Mouse (Mus musculus) lung, embryonic 16.5 days (tissue): Measurements from ENCODE around the gene Ilf3. TPM values are rescaled to one million over a fixed set of nuclear protein-coding genes. Genes with fewer than 3 reads are reported as not detected.

Source experiments
- ATAC-seq: fragments of 200-750 bp; cut with Nextera tagmentation; 2 replicates; pipeline ENCODE4 v1.8.0; 2017; ENCODE audit warnings: low read depth, mild to moderate bottlenecking, moderate library complexity
- H3K27ac ChIP-seq: fragments of 300-500 bp; sonication (generic); 2 replicates; pipeline ENCODE4 v1.5.1; 2014; ENCODE audit warnings: mild to moderate bottlenecking, control low read depth, low read length
- H3K27me3 ChIP-seq: fragments of 300-500 bp; sonication (generic); 2 replicates; pipeline ENCODE4 v1.6.1; 2014; ENCODE audit warnings: low read depth, low read length, mixed read lengths; ENCODE audit not compliant: control insufficient read depth, insufficient read depth
- H3K36me3 ChIP-seq: fragments of 300-500 bp; sonication (generic); 2 replicates; pipeline ENCODE4 v1.6.1; 2014; ENCODE audit warnings: low read length; ENCODE audit not compliant: control insufficient read depth, insufficient read depth
- H3K4me1 ChIP-seq: fragments of 300-500 bp; sonication (generic); replicated peaks from 2 replicates; pipeline ENCODE4 v1.6.1; 2014; ENCODE audit warnings: low read length, mixed read lengths; ENCODE audit not compliant: control insufficient read depth, insufficient read depth
- H3K4me2 ChIP-seq: fragments of 300-500 bp; sonication (generic); 2 replicates; pipeline ENCODE4 v1.6.1; 2014; ENCODE audit warnings: low read depth, low read length, control low read depth
- H3K4me3 ChIP-seq: fragments of 300-500 bp; sonication (generic); 2 replicates; pipeline ENCODE4 v1.5.1; 2014; ENCODE audit warnings: mild to moderate bottlenecking, low read length, control low read depth
- H3K9ac ChIP-seq: fragments of 300-500 bp; sonication (generic); 2 replicates; pipeline ENCODE4 v1.6.1; 2014; ENCODE audit warnings: low read length, control low read depth
- H3K9me3 ChIP-seq: fragments of 300-500 bp; sonication (generic); 2 replicates; pipeline ENCODE4 v1.6.1; 2016; ENCODE audit warnings: low read length; ENCODE audit not compliant: control insufficient read depth
- WGBS: fragments of 180-500 bp; shearing (Covaris S2); extraction: QIAGEN DNeasy Blood & Tissue Kit; methylation state at CpG from one replicate; pipeline ENCODE4 v1.1.7; 2014; 5-methylcytosine and 5-hydroxymethylcytosine counted together
- polyA plus RNA-seq: library from polyadenylated mRNA; unstranded; fragments of >200 nt; fragmentation: Nextera tagmentation; extraction: Ambion mirVana; gene quantifications from 2 replicates; pipeline ENCODE4 v1.2.1, GENCODE M21; 2015

The Ilf3 gene
- polyA plus RNA-seq, 1 experiment from 2014 or later = 168 TPM

DNA sequence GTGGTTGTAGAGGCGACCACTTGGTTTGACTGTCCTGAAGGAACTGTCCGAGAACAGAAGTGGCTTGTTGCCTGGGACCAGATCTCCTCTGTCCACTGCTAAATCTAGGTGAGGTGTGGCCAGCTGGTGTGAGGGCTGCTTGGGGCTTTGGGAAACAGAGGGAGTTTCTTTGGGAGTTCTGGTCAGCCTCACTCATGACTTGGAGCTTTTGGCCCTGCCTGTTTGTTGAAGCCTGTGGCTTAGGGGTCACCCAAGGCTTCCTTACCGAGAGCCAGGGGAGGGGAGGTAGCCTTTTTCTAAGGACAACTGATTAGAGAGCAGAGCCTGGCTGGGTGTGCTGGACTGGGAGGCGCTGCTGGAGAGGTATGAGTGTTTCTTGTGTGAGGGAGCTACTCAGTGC, 32.3 kb upstream of the Ilf3 start:
- Histone ChIP-seq H3K27me3 (no peaks in the 10 kb centered on the region), H3K9me3 (no peaks in the 10 kb centered on the region), H3K9ac (0 out of 2 replicates have a peak overlapping the region, but pooled peaks have one; percentile 34), H3K36me3 (no peaks in the 10 kb centered on the region; the same call in 1 of the 2 replicates), H3K27ac (no peak overlapping the region), H3K4me2 (no peak overlapping the region), H3K4me1 (peaks cover 28% of the 10 kb centered on the region), H3K4me3 (no peak overlapping the region)
- ATAC-seq = no peak
- 63% methylated on average over 4 of the region's 4 CpGs for WGBS

- Histone ChIP-seq H3K4me1 (peaks cover 27% of the 10 kb centered on the region), H3K9me3 (no peaks in the 10 kb centered on the region), H3K4me3 (no peak overlapping the region), H3K4me2 (no peak overlapping the region), H3K9ac (no peak overlapping the region), H3K36me3 (no peaks in the 10 kb centered on the region; the same call in 1 of the 2 replicates), H3K27me3 (no peaks in the 10 kb centered on the region), H3K27ac (no peak overlapping the region)
- 64% methylated on average over 8 of the region's 8 CpGs for WGBS
- no peak for ATAC-seq
Observed at GRCm38 (mm10) chr9:21336491-21336890, 31.2 kb upstream of the Ilf3 start.

- H3K27me3 ChIP-seq = no peaks in the 10 kb centered on the region
- peak overlapping the region; percentile 82 for H3K27ac ChIP-seq
- 30% methylated on average over 20 of the region's 20 CpGs for WGBS
- peak overlapping the region; percentile 69 for H3K9ac ChIP-seq
- H3K36me3 ChIP-seq = peaks cover 9% of the 10 kb centered on the region
- peaks cover 21% of the 10 kb centered on the region for H3K4me1 ChIP-seq
- peak overlapping the region; percentile 52 for H3K4me2 ChIP-seq
- ATAC-seq = peak; percentile 92
- no peaks in the 10 kb centered on the region for H3K9me3 ChIP-seq
- H3K4me3 ChIP-seq = peak overlapping the region; percentile 56
Observed at GRCm38 (mm10) chr9:21337652-21338051, 30.0 kb upstream of the Ilf3 start.

GRCm38 (mm10) chr9:21340411-21340810, 27.3 kb upstream of the Ilf3 start:
- no peaks in the 10 kb centered on the region for H3K27me3 ChIP-seq

GRCm38 (mm10) chr9:21346627-21347365, 20.9 kb upstream of the Ilf3 start:
- Histone ChIP-seq H3K27me3 (no peaks in the 10 kb centered on the region), H3K4me2 (no peak overlapping the region), H3K27ac (no peak overlapping the region), H3K9ac (no peak overlapping the region), H3K4me1 (no peaks in the 10 kb centered on the region), H3K9me3 (no peaks in the 10 kb centered on the region), H3K4me3 (no peak overlapping the region), H3K36me3 (peaks cover 56% of the 10 kb centered on the region)
- 67% methylated on average over 16 of the region's 16 CpGs for WGBS
- ATAC-seq = no peak

More at GRCm38 (mm10) chr9:21340411-21340810, 27.3 kb upstream of the Ilf3 start:
- H3K4me3 ChIP-seq = no peak overlapping the region
- H3K9ac ChIP-seq = no peak overlapping the region
- peak; percentile 24; the same call in 1 of the 2 replicates for ATAC-seq
- H3K27ac ChIP-seq = peak overlapping the region; percentile 43; the same call in 1 of the 2 replicates
- no peaks in the 10 kb centered on the region for H3K9me3 ChIP-seq
- 33% methylated on average over 4 of the region's 4 CpGs for WGBS
- H3K4me1 ChIP-seq = peaks cover 6% of the 10 kb centered on the region; the same call in 1 of the 2 replicates
- 0 out of 2 replicates have a peak overlapping the region, but pooled peaks have one; percentile 22 for H3K4me2 ChIP-seq
- peaks cover 21% of the 10 kb centered on the region for H3K36me3 ChIP-seq

- no peak overlapping the region for H3K27ac ChIP-seq
- no peak overlapping the region for H3K4me2 ChIP-seq
- peaks cover 44% of the 10 kb centered on the region for H3K36me3 ChIP-seq
- no peaks in the 10 kb centered on the region for H3K9me3 ChIP-seq
- 79% methylated on average over 3 of the region's 3 CpGs for WGBS
- H3K27me3 ChIP-seq = no peaks in the 10 kb centered on the region
- H3K4me3 ChIP-seq = no peak overlapping the region
- H3K9ac ChIP-seq = no peak overlapping the region
- no peak for ATAC-seq
- H3K4me1 ChIP-seq = peaks cover 4% of the 10 kb centered on the region
Observed at GRCm38 (mm10) chr9:21348152-21348551, 19.5 kb upstream of the Ilf3 start.

GRCm38 (mm10) chr9:21351178-21351577, 16.5 kb upstream of the Ilf3 start:
- Histone ChIP-seq H3K4me1 (peaks cover 7% of the 10 kb centered on the region), H3K36me3 (peaks cover 37% of the 10 kb centered on the region), H3K4me2 (no peak overlapping the region), H3K4me3 (no peak overlapping the region), H3K27me3 (no peaks in the 10 kb centered on the region), H3K9me3 (no peaks in the 10 kb centered on the region), H3K9ac (no peak overlapping the region), H3K27ac (no peak overlapping the region)
- 79% methylated on average over 7 of the region's 7 CpGs for WGBS
- ATAC-seq = no peak

DNA sequence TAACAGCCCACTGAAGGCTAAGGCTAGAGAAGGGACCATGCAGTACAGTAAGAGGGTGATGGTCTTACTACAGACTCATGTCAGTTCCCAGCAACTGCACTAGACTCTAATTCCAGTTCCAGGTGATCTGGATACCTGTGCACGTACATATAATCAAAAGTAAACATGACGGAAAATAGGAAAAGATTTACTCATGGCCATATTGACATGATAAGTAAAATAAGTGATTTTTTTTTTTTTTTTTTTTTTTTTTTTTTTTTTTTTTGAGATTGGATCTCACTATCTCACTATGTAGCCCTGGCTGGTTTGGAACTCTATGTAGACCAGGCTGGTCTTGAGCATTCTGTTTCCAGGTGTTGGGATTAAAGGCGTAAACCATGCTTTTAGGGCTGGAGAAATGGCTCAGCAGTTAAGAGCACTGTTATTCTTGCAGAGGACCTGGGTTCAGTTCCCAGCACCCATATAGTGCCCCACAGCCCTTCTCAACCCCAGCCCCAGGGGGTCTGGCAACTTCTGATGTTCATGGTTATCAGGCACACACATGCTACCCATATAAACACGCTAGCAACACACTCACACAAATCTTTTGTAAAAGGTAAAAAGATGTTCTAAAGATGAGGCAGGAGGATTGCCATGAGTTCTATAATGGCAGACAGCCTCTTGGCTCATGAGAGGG, 15.8 kb upstream of the Ilf3 start:
- Histone ChIP-seq H3K27me3 (no peaks in the 10 kb centered on the region), H3K36me3 (peaks cover 37% of the 10 kb centered on the region), H3K9ac (no peak overlapping the region), H3K4me2 (no peak overlapping the region), H3K9me3 (no peaks in the 10 kb centered on the region), H3K4me1 (peaks cover 7% of the 10 kb centered on the region), H3K4me3 (no peak overlapping the region), H3K27ac (no peak overlapping the region)
- WGBS = 89% methylated on average over 4 of the region's 4 CpGs
- ATAC-seq = no peak
